Mouse (Mus musculus): Measurements from ENCODE around the gene Prg2.

The Prg2 gene

GRCm38 (mm10) chr2:85030989-85031388, 50.7 kb downstream of the Prg2 start:
- no peak for DNase-seq (ENCODE audit: low spot score)

- peak; percentile 88 for DNase-seq (ENCODE audit: low spot score)
These were observed 52.9 kb downstream of the Prg2 start for GRCm38 (mm10) chr2:85033121-85033520.
